Mouse (Mus musculus): ENCODE results near the gene Cd2. TPM values are rescaled to one million over a fixed set of nuclear protein-coding genes. Genes with fewer than 3 reads are reported as not detected.

Gene Cd2
- 2.9 TPM in 1 of 2 replicates, not detected in the other for polyA plus RNA-seq (2015; fragmentation: Nextera tagmentation; extraction: Ambion mirVana)

GRCm38 (mm10) chr3:101287911-101288311, at the start of gene Cd2:
Gene Cd2, minus strand, starts transcription at chr3:101287939.
- ATAC-seq (ENCODE audit: low FRiP score), result no peak
- Histone ChIP-seq H3K27ac (replicated peaks) (no peak within 1 kb of the TSS), H3K4me1 (no peaks in the 10 kb centered on the region), H3K27me3 (replicated peaks) (no peaks in the 10 kb centered on the region), H3K9me3 (replicated peaks) (no peaks in the 10 kb centered on the region), H3K9ac (replicated peaks) (no peak within 1 kb of the TSS), H3K4me3 (replicated peaks) (no peak within 1 kb of the TSS), H3K36me3 (no peaks in the 10 kb centered on the region), H3K4me2 (no peak within 1 kb of the TSS)
- WGBS, result 33% methylated on average over 4 of the region's 4 CpGs

- Histone ChIP-seq H3K4me3 (replicated peaks) (no peak overlapping the region), H3K4me1 (no peaks in the 10 kb centered on the region), H3K9me3 (replicated peaks) (0 out of 2 replicates have a peak, but pooled peaks cover 3% of the 10 kb centered on the region), H3K4me2 (no peak overlapping the region), H3K36me3 (no peaks in the 10 kb centered on the region), H3K27ac (replicated peaks) (no peak overlapping the region), H3K9ac (replicated peaks) (no peak overlapping the region), H3K27me3 (replicated peaks) (no peaks in the 10 kb centered on the region)
- no peak for ATAC-seq (ENCODE audit: low FRiP score)
- 86% methylated on average over 7 of the region's 7 CpGs for WGBS
These were observed 40.9 kb upstream of the Cd2 start for GRCm38 (mm10) chr3:101328617-101329016.

- no peak for ATAC-seq (ENCODE audit: low FRiP score)
- 61% methylated on average over 2 of the region's 2 CpGs for WGBS
These were observed 39.5 kb upstream of the Cd2 start for GRCm38 (mm10) chr3:101327248-101327647.

GRCm38 (mm10) chr3:101322437-101322836, 34.7 kb upstream of the Cd2 start:
- H3K9ac ChIP-seq (replicated peaks), result no peak overlapping the region
- no peaks in the 10 kb centered on the region for H3K27me3 ChIP-seq (replicated peaks)
- 83% methylated on average over 10 of the region's 10 CpGs for WGBS
- H3K27ac ChIP-seq (replicated peaks), result no peak overlapping the region
- H3K9me3 ChIP-seq (replicated peaks), result no peaks in the 10 kb centered on the region
- no peaks in the 10 kb centered on the region for H3K4me1 ChIP-seq
- H3K36me3 ChIP-seq, result no peaks in the 10 kb centered on the region
- H3K4me2 ChIP-seq, result no peak overlapping the region
- no peak overlapping the region for H3K4me3 ChIP-seq (replicated peaks)
- ATAC-seq (ENCODE audit: low FRiP score), result no peak

More at GRCm38 (mm10) chr3:101327248-101327647, 39.5 kb upstream of the Cd2 start:
- Histone ChIP-seq H3K27ac (replicated peaks) (no peak overlapping the region), H3K4me1 (no peaks in the 10 kb centered on the region), H3K4me2 (no peak overlapping the region), H3K36me3 (no peaks in the 10 kb centered on the region), H3K9ac (replicated peaks) (no peak overlapping the region), H3K9me3 (replicated peaks) (0 out of 2 replicates have a peak, but pooled peaks cover 3% of the 10 kb centered on the region), H3K27me3 (replicated peaks) (no peaks in the 10 kb centered on the region), H3K4me3 (replicated peaks) (no peak overlapping the region)

GRCm38 (mm10) chr3:101320874-101321273, 33.1 kb upstream of the Cd2 start:
- no peaks in the 10 kb centered on the region for H3K27me3 ChIP-seq (replicated peaks)
- 78% methylated on average over 7 of the region's 7 CpGs for WGBS
- H3K36me3 ChIP-seq, result no peaks in the 10 kb centered on the region

GRCm38 (mm10) chr3:101318516-101319170, 30.9 kb upstream of the Cd2 start:
- H3K36me3 ChIP-seq, result no peaks in the 10 kb centered on the region
- no peak overlapping the region for H3K4me3 ChIP-seq (replicated peaks)
- H3K27ac ChIP-seq (replicated peaks), result no peak overlapping the region
- 92% methylated on average over 6 of the region's 6 CpGs for WGBS
- H3K9me3 ChIP-seq (replicated peaks), result no peaks in the 10 kb centered on the region
- H3K4me1 ChIP-seq, result no peaks in the 10 kb centered on the region
- no peak overlapping the region for H3K4me2 ChIP-seq
- no peaks in the 10 kb centered on the region for H3K27me3 ChIP-seq (replicated peaks)
- no peak overlapping the region for H3K9ac ChIP-seq (replicated peaks)
- no peak for ATAC-seq (ENCODE audit: low FRiP score)

More at GRCm38 (mm10) chr3:101320874-101321273, 33.1 kb upstream of the Cd2 start:
- Histone ChIP-seq H3K27ac (replicated peaks) (no peak overlapping the region), H3K4me1 (no peaks in the 10 kb centered on the region), H3K9me3 (replicated peaks) (no peaks in the 10 kb centered on the region), H3K4me3 (replicated peaks) (no peak overlapping the region), H3K9ac (replicated peaks) (no peak overlapping the region), H3K4me2 (no peak overlapping the region)
- ATAC-seq (ENCODE audit: low FRiP score), result no peak

GRCm38 (mm10) chr3:101318115-101318514, 30.4 kb upstream of the Cd2 start:
- Histone ChIP-seq H3K36me3 (no peaks in the 10 kb centered on the region), H3K27ac (replicated peaks) (no peak overlapping the region), H3K9me3 (replicated peaks) (no peaks in the 10 kb centered on the region), H3K4me1 (no peaks in the 10 kb centered on the region), H3K4me2 (no peak overlapping the region), H3K9ac (replicated peaks) (no peak overlapping the region), H3K4me3 (replicated peaks) (no peak overlapping the region), H3K27me3 (replicated peaks) (no peaks in the 10 kb centered on the region)
- 75% methylated on average over 6 of the region's 6 CpGs for WGBS
- no peak for ATAC-seq (ENCODE audit: low FRiP score)

- H3K36me3 ChIP-seq, result no peaks in the 10 kb centered on the region
- H3K27ac ChIP-seq (replicated peaks), result no peak overlapping the region
- no peak for ATAC-seq (ENCODE audit: low FRiP score)
- 85% methylated on average over 6 of the region's 6 CpGs for WGBS
- H3K4me2 ChIP-seq, result no peak overlapping the region
- H3K9ac ChIP-seq (replicated peaks), result no peak overlapping the region
- no peaks in the 10 kb centered on the region for H3K9me3 ChIP-seq (replicated peaks)
- no peak overlapping the region for H3K4me3 ChIP-seq (replicated peaks)
- H3K27me3 ChIP-seq (replicated peaks), result no peaks in the 10 kb centered on the region
- H3K4me1 ChIP-seq, result no peaks in the 10 kb centered on the region
These were observed 27.2 kb upstream of the Cd2 start for GRCm38 (mm10) chr3:101314954-101315353.

GRCm38 (mm10) chr3:101313266-101314051, 25.7 kb upstream of the Cd2 start:
- H3K9ac ChIP-seq (replicated peaks), result no peak overlapping the region
- no peaks in the 10 kb centered on the region for H3K36me3 ChIP-seq
- no peak overlapping the region for H3K4me3 ChIP-seq (replicated peaks)
- no peaks in the 10 kb centered on the region for H3K9me3 ChIP-seq (replicated peaks)
- H3K27me3 ChIP-seq (replicated peaks), result no peaks in the 10 kb centered on the region
- H3K4me1 ChIP-seq, result no peaks in the 10 kb centered on the region
- ATAC-seq (ENCODE audit: low FRiP score), result no peak
- 63% methylated on average over 8 of the region's 8 CpGs for WGBS
- no peak overlapping the region for H3K27ac ChIP-seq (replicated peaks)
- H3K4me2 ChIP-seq, result no peak overlapping the region

GRCm38 (mm10) chr3:101310977-101311376, 23.2 kb upstream of the Cd2 start:
- Histone ChIP-seq H3K27me3 (replicated peaks) (no peaks in the 10 kb centered on the region), H3K27ac (replicated peaks) (no peak overlapping the region), H3K4me1 (no peaks in the 10 kb centered on the region; the same call in 1 of the 2 replicates), H3K4me3 (replicated peaks) (no peak overlapping the region), H3K9ac (replicated peaks) (no peak overlapping the region), H3K9me3 (replicated peaks) (no peaks in the 10 kb centered on the region), H3K4me2 (no peak overlapping the region), H3K36me3 (no peaks in the 10 kb centered on the region)
- 67% methylated on average over 9 of the region's 9 CpGs for WGBS
- no peak for ATAC-seq (ENCODE audit: low FRiP score)

GRCm38 (mm10) chr3:101309626-101310025, 21.9 kb upstream of the Cd2 start:
- Histone ChIP-seq H3K4me1 (peaks cover 4% of the 10 kb centered on the region), H3K27me3 (replicated peaks) (no peaks in the 10 kb centered on the region)
- no peak for ATAC-seq (ENCODE audit: low FRiP score)

GRCm38 (mm10) chr3:101306090-101306489, 18.4 kb upstream of the Cd2 start:
- ATAC-seq (ENCODE audit: low FRiP score), result no peak

More at GRCm38 (mm10) chr3:101309626-101310025, 21.9 kb upstream of the Cd2 start:
- Histone ChIP-seq H3K4me3 (replicated peaks) (no peak overlapping the region), H3K4me2 (no peak overlapping the region), H3K36me3 (no peaks in the 10 kb centered on the region), H3K27ac (replicated peaks) (no peak overlapping the region), H3K9ac (replicated peaks) (no peak overlapping the region), H3K9me3 (replicated peaks) (no peaks in the 10 kb centered on the region)
- WGBS, result 78% methylated on average over 3 of the region's 3 CpGs

More at GRCm38 (mm10) chr3:101306090-101306489, 18.4 kb upstream of the Cd2 start:
- no peak overlapping the region for H3K4me2 ChIP-seq
- H3K36me3 ChIP-seq, result no peaks in the 10 kb centered on the region
- WGBS, result 82% methylated on average over 9 of the region's 9 CpGs
- H3K27me3 ChIP-seq (replicated peaks), result no peaks in the 10 kb centered on the region
- no peak overlapping the region for H3K27ac ChIP-seq (replicated peaks)
- no peak overlapping the region for H3K9ac ChIP-seq (replicated peaks)
- H3K4me3 ChIP-seq (replicated peaks), result no peak overlapping the region
- peaks cover 21% of the 10 kb centered on the region for H3K4me1 ChIP-seq
- H3K9me3 ChIP-seq (replicated peaks), result no peaks in the 10 kb centered on the region
